Mouse (Mus musculus) central nervous system, embryonic 11.5 days (tissue): ENCODE data around the gene Rph3a. TPM values are rescaled to one million over a fixed set of nuclear protein-coding genes. Genes with fewer than 3 reads are reported as not detected.

Source experiments
- polyA plus RNA-seq: library from polyadenylated mRNA; depleted of rRNA; stranded (reverse); fragments of >200 nt; gene quantifications from 2 replicates; pipeline ENCODE4 v1.2.3, GENCODE M21; 2012; rRNA removed

Rph3a gene
- polyA plus RNA-seq, result 1.4 and 1.8 TPM in 2 replicates

DNA sequence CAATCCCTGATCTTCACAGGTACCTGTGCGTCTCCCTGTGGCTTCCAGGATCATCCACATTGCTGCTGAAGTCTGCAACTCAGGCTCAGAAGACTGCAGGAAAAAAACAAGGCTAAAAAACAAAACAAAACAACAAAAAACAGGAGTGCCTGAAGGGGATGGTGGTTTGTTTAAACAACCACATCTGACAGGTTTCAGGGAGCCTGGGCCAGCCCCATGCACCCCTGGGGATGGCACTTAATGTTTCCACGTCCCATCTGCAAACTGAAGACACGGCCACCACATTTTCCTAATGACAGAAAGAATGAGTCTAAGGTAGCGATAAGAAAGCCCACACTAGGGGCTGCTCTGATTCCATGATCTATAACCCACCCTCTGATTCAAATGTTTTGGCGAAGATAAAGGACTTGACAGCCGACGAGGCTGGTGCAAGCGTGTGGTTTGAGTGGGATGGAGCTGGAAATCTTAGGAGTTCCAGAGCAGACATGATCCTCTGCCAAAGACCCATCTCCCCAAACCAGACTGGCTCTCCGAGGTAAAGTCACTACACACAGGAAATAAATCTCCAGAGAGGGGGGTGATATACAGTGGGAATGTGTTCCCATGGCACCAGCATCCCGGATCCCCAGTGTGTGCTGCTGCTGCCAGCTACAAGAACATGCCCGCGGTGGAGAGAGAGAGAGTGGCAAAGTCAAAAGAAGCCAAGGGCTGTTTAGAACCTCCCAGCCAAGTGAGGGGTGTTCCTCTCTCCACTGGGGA, at the start of gene Rph3a:
TSS of gene Rph3a (minus strand) at position 282 of the 759 bp plus-strand sequence.

DNA sequence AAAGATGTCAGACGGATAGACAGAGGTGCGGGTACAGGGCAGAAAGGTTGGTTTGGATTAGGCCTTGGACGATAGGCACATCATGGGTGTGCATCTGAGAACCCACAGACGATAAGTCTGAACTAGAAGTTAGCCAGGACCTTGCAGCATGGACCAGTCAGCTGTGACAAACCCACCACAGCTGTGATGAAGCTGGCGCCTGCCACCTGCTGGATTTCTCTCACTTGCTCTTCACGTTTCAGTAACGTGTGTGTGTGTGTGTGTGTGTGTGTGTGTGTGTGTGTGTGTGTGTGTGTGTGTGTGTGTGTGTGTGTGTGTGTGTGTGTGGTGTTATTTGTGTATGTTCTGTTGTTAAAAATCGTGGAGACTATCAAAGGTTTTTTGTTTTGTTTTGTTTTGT, 95.7 kb downstream of the Rph3a start, which contains the start of gene Oas1d:
TSS of gene Oas1d (plus strand) at position 333 of the 400 bp plus-strand sequence.

GRCm38 (mm10) chr5:120906791-120907733, 102.8 kb downstream of the Rph3a start, which contains the start of gene Oas1a:
Gene Oas1a, minus strand, starts transcription at chr5:120907521.

Other genes with a start within 250 kb of the Rph3a start
- gene Oas3, start 232.4 kb downstream of the Rph3a start, polyA plus RNA-seq, result 0.14 and 0.19 TPM in 2 replicates
- gene Oas1e, start 214.6 kb downstream of the Rph3a start, polyA plus RNA-seq, result 0.04 and 0.09 TPM in 2 replicates
- gene Oas1c, start 197.6 kb downstream of the Rph3a start, polyA plus RNA-seq, result 0.47 and 0.71 TPM in 2 replicates
- not detected in 2 replicates for gene Oas1f, start 162.7 kb downstream of the Rph3a start, polyA plus RNA-seq
- not detected in 2 replicates for gene Oas1h, start 148.7 kb downstream of the Rph3a start, polyA plus RNA-seq
- 0.12 and 0.19 TPM in 2 replicates for gene Oas1g, start 122.5 kb downstream of the Rph3a start, polyA plus RNA-seq
- gene Oas1a, start 102.6 kb downstream of the Rph3a start, polyA plus RNA-seq, result 0.41 and 0.57 TPM in 2 replicates
- not detected in 2 replicates for gene Oas1d, start 95.6 kb downstream of the Rph3a start, polyA plus RNA-seq
- 54.7 and 57.6 TPM in 2 replicates for gene Ptpn11, start 181.3 kb upstream of the Rph3a start, polyA plus RNA-seq
- gene Rpl6, start 194.4 kb upstream of the Rph3a start, polyA plus RNA-seq, result 1,287 and 1,497 TPM in 2 replicates
- 18.1 and 20.6 TPM in 2 replicates for gene Hectd4, start 210.1 kb upstream of the Rph3a start, polyA plus RNA-seq